Mouse (Mus musculus) neural tube, embryonic 14.5 days (tissue): ENCODE measurements at regions not wholly inside any gene's neighbourhood (a gene's known extent, or its start where the extent isn't known, plus 50 kb on each side); places are given as distances from the start of the nearest gene placed in this dataset.

ENCODE experiments used
- ATAC-seq: fragments of 200-750 bp; cut with Nextera tagmentation; 2 replicates; pipeline ENCODE4 v1.8.0; 2017; ENCODE audit warnings: low read depth, mild to moderate bottlenecking, moderate TSS enrichment, moderate library complexity
- H3K27ac ChIP-seq: fragments of 300-500 bp; sonication (generic); 2 replicates; pipeline ENCODE4 v1.5.1; 2014; ENCODE audit warnings: low read depth, mild to moderate bottlenecking, control low read depth, low read length, moderate library complexity, mixed read lengths
- H3K27me3 ChIP-seq: fragments of 300-500 bp; sonication (generic); 2 replicates; pipeline ENCODE4 v1.6.1; 2014; ENCODE audit warnings: low read length; ENCODE audit not compliant: control insufficient read depth, insufficient read depth
- H3K36me3 ChIP-seq: fragments of 300-500 bp; sonication (generic); 2 replicates; pipeline ENCODE4 v1.6.1; 2014; ENCODE audit warnings: low read length, mixed read lengths; ENCODE audit not compliant: control insufficient read depth, insufficient read depth
- H3K4me1 ChIP-seq: fragments of 300-500 bp; sonication (generic); 2 replicates; pipeline ENCODE4 v1.6.1; 2014; ENCODE audit warnings: low read length; ENCODE audit not compliant: control insufficient read depth, insufficient read depth
- H3K4me2 ChIP-seq: fragments of 300-500 bp; sonication (generic); 2 replicates; pipeline ENCODE4 v1.6.1; 2014; ENCODE audit warnings: mild to moderate bottlenecking, low read depth, low read length, control low read depth
- H3K4me3 ChIP-seq: fragments of 300-500 bp; sonication (generic); 2 replicates; pipeline ENCODE4 v1.5.1; 2014; ENCODE audit warnings: low read depth, low read length, control low read depth, mixed read lengths
- H3K9ac ChIP-seq: fragments of 300-500 bp; sonication (generic); replicated peaks from 2 replicates; pipeline ENCODE4 v1.6.1; 2014; ENCODE audit warnings: low read depth, mild to moderate bottlenecking, control low read depth, low read length, mixed read lengths
- H3K9me3 ChIP-seq: fragments of 300-500 bp; sonication (generic); 2 replicates; pipeline ENCODE4 v1.6.1; 2016; ENCODE audit warnings: low read length; ENCODE audit not compliant: control insufficient read depth
- WGBS: fragments of 180-500 bp; shearing (Covaris S2); extraction: QIAGEN DNeasy Blood & Tissue Kit; methylation state at CpG from one replicate; pipeline ENCODE4 v1.1.7; 2014; 5-methylcytosine and 5-hydroxymethylcytosine counted together

DNA sequence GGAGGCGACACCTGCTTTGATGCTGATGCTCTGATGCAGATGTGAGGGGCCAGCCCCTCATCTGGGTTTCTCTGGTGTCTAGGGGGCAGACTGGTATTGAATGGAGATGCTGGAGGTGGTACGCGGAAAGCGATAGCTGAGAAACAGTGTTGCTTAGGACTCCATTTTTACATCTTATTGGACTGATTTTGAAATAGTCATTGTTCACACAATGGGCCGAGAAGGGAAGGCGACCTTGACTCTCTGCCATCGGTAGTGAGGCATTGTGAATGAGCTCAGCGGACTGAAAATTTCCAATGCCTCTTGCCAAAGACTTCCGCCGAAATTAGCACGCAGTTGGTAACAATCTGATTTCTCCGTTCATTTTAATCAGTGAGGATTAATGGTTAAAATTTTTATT is 177.0 kb downstream of the Mtx2 start:
- Histone ChIP-seq H3K4me1 (peaks cover 17% of the 10 kb centered on the region; the same call in 1 of the 2 replicates), H3K9me3 (no peaks in the 10 kb centered on the region), H3K27me3 (no peaks in the 10 kb centered on the region), H3K4me2 (peak overlapping the region; percentile 28; the same call in 1 of the 2 replicates), H3K4me3 (no peak overlapping the region), H3K36me3 (no peaks in the 10 kb centered on the region), H3K9ac (no peak overlapping the region), H3K27ac (no peak overlapping the region)
- peak; percentile 38; the same call in 1 of the 2 replicates for ATAC-seq
- WGBS: 47% methylated on average over 12 of the region's 12 CpGs

DNA sequence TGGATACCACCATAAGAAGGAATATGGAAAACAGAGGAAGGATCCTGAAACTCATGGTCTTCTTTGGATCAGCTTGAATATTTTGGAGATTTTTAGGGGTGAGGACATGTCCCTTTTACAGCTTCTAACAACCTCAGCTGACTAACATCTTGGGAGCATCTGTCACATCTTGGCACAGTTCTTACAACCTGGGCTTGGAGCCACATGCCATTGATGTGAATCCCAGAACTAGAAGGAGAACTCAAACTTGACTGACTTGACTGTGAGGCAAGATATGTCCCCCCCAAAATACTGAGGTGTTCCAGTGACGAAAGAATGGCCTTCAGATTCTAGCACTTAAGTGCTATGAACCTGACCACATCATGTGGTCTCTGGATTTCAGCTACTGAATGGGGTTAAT is 182.5 kb downstream of the Mtx2 start:
- Histone ChIP-seq H3K9ac (no peak overlapping the region), H3K4me2 (no peak overlapping the region), H3K9me3 (no peaks in the 10 kb centered on the region), H3K36me3 (no peaks in the 10 kb centered on the region), H3K27ac (no peak overlapping the region), H3K4me3 (no peak overlapping the region), H3K27me3 (no peaks in the 10 kb centered on the region), H3K4me1 (no peaks in the 10 kb centered on the region)
- 92% methylated on average over 1 of the region's 1 CpGs for WGBS
- ATAC-seq: no peak

DNA sequence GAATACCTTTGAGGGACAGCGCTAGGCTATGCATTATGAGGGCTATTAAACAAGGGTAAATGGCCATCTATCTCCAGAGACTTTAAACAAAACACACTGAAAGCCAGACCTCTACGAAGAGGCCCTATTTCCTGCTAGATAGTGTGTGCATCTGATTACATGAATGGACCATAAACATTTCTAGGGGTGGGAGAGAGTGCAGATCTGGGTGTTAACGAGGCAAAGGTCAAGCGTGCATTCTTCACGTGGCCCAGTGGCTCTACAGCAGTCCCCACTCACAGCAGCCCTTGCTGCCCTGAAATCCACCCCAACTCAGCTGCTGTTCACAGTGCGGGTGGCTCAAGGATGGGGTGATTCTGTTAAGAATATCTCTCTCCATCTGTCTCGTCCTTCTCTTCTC is 185.0 kb downstream of the Mtx2 start:
- Histone ChIP-seq H3K36me3 (no peaks in the 10 kb centered on the region), H3K9me3 (no peaks in the 10 kb centered on the region), H3K27me3 (no peaks in the 10 kb centered on the region), H3K4me1 (no peaks in the 10 kb centered on the region), H3K9ac (no peak overlapping the region), H3K4me3 (no peak overlapping the region), H3K4me2 (no peak overlapping the region), H3K27ac (no peak overlapping the region)
- no peak for ATAC-seq
- WGBS: 41% methylated on average over 7 of the region's 7 CpGs

DNA sequence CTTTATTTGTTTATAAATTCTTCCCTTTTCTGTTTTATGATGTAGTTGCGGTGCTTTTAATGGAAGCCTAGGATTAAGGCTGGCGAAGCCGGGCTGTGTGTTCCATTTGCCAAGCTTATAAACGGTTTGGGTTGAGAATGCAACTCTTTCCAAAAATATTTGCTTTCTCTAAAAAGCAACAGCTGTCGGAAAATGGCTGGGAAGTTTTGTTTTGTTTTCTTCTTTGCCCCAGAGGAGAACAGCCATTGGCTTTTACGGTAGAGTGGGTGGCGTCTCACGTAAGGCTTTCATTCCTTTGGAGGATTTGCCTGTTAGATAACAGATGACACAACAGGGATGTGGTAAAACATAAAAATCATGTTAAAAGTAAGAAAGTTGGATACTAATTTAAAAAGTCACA is 186.4 kb downstream of the Mtx2 start:
- Histone ChIP-seq H3K9ac (no peak overlapping the region), H3K4me3 (no peak overlapping the region), H3K9me3 (no peaks in the 10 kb centered on the region), H3K4me2 (no peak overlapping the region), H3K36me3 (no peaks in the 10 kb centered on the region), H3K27me3 (no peaks in the 10 kb centered on the region), H3K27ac (no peak overlapping the region), H3K4me1 (no peaks in the 10 kb centered on the region)
- ATAC-seq: no peak
- 24% methylated on average over 8 of the region's 8 CpGs for WGBS

DNA sequence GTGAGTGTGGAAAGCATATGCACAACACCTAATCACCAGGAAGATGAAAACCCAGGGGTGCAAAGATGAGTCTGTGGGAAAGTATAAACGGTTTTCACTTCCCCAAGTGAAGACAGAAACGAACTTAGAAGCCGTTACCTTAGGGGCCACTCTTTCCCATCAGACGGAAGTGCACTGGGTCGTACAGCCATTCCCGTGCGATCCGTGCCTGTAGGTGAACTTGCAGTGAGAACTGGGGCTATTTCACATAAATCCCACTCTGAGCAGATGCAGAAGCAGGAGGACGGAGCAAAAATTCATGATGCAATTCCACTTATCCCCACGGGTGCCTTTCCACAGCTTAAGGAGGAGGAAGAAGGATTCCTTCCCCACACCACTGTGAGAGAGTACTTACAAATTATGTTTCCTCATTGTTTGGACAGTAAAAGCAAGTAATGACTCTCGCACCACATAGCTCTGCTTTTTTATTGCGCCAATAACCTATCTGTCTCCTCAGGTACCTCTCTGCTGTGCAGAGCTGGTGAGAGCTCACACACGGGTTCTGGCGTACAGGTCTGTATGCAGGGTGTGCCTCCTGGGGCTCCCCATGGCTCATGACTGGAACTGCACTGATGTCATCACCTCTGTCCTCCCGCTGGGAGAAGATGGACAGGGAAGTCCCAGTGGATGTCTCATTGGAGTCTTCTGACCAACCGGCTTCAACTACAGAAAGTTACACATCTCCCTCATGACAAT is 189.6 kb downstream of the Mtx2 start:
- Histone ChIP-seq H3K4me3 (no peak overlapping the region), H3K27me3 (no peaks in the 10 kb centered on the region), H3K4me1 (no peaks in the 10 kb centered on the region), H3K9ac (no peak overlapping the region), H3K27ac (no peak overlapping the region), H3K4me2 (no peak overlapping the region; the same call in 1 of the 2 replicates), H3K9me3 (no peaks in the 10 kb centered on the region), H3K36me3 (no peaks in the 10 kb centered on the region)
- 42% methylated on average over 16 of the region's 16 CpGs for WGBS
- peak; percentile 61; the same call in 1 of the 2 replicates for ATAC-seq

DNA sequence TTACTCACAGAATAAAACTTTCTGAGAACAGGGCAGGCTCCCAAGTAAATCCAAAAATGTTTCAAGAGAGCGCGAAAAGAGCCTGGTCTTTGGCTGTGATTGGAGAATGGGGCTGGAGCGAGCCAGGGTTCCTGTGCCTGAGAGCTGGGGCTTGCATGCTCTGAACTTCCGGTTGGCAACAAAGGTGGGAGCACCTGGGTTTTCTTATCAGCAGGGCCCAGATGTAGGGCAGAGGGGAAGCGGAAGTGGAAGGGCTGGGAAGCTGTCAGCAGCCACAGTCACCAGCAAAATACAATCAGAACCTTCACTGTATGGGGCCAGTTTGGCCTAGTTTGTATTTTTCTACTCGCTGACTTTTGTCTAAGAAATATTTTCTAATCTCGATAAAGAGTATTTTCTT is 193.9 kb downstream of the Mtx2 start:
- Histone ChIP-seq H3K36me3 (no peaks in the 10 kb centered on the region), H3K4me2 (no peak overlapping the region), H3K9ac (no peak overlapping the region), H3K27me3 (no peaks in the 10 kb centered on the region), H3K9me3 (no peaks in the 10 kb centered on the region), H3K4me1 (no peaks in the 10 kb centered on the region), H3K27ac (no peak overlapping the region), H3K4me3 (no peak overlapping the region)
- 82% methylated on average over 7 of the region's 7 CpGs for WGBS
- ATAC-seq: no peak

DNA sequence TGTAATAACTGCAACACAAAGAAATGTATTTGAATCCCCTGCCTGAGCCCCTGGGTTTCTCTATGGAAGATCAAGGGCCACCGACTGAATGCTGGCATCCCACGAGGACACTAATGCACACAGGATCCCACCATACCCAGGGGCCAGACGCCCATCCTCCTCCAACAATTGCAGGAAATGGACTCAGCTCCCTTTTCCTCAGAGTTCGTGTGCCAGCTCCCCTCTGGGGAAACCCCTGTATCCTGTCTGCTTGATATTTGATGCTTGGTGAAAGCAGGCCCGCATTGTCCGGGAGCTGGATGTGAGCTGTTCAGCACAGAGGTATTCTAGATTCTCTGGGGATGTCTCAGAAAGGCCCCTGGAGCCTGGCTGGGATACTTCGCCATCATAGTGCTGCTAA is 196.0 kb downstream of the Mtx2 start:
- H3K9me3 ChIP-seq: no peaks in the 10 kb centered on the region
- H3K36me3 ChIP-seq: no peaks in the 10 kb centered on the region
- H3K4me3 ChIP-seq: no peak overlapping the region
- H3K4me2 ChIP-seq: no peak overlapping the region
- H3K27ac ChIP-seq: no peak overlapping the region
- H3K27me3 ChIP-seq: no peaks in the 10 kb centered on the region
- 61% methylated on average over 7 of the region's 7 CpGs for WGBS
- no peak overlapping the region for H3K9ac ChIP-seq
- no peak for ATAC-seq
- H3K4me1 ChIP-seq: no peaks in the 10 kb centered on the region

DNA sequence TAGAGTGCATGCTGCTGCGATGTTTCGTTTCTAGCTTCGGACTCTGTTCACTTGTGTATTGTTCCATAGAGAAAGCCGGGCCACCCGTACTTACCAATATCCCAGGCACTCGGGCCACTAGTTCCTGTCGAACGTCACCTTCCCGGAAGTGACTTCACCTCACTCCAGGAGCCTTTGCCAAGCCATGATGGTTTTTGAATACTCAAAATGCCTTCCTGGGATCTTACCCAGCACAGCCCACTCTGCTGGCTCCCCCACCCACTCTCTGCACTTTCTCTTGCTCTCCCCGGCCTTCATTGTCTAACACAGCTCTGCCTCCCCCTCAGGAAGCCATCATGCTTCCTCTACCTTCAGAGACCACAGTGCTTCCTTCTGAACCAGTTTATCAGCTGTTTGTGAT is 202.5 kb downstream of the Mtx2 start:
- Histone ChIP-seq H3K9ac (no peak overlapping the region), H3K36me3 (no peaks in the 10 kb centered on the region), H3K9me3 (no peaks in the 10 kb centered on the region), H3K27ac (no peak overlapping the region), H3K27me3 (no peaks in the 10 kb centered on the region), H3K4me3 (no peak overlapping the region), H3K4me2 (no peak overlapping the region), H3K4me1 (no peaks in the 10 kb centered on the region)
- WGBS: 92% methylated on average over 10 of the region's 10 CpGs
- ATAC-seq: no peak

DNA sequence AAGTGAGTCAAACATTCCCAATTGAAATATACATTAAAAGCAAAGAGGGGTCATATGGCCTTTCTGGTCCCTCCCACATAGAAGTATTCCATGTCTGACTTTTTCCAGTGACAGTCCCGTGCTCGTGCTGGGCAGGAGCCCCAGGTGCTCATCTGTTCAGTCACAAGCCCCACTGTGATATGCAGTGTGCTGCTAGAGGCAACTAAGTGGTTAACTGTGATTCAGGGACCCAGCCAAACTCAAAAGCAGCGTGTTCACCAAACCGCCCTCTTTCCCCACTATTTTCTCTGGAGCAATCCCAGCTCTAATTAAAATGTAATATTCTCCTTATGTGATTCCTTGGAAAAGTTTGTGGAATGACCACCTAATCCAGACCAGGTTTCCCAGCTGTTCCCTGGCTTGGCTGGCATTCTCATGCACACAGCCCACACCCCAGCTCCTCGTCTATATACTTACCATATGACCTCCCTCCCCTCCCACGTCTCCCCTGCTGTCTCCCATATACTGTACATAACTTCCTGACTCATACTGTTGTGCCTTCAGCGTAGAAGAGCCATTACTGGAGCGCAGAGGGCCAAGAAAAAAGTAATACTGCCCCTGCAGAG is 203.6 kb downstream of the Mtx2 start:
- ATAC-seq: no peak
- Histone ChIP-seq H3K9me3 (no peaks in the 10 kb centered on the region), H3K27me3 (no peaks in the 10 kb centered on the region), H3K9ac (no peak overlapping the region), H3K4me2 (no peak overlapping the region), H3K4me3 (no peak overlapping the region), H3K27ac (no peak overlapping the region), H3K36me3 (no peaks in the 10 kb centered on the region), H3K4me1 (no peaks in the 10 kb centered on the region)
- 45% methylated on average over 8 of the region's 8 CpGs for WGBS
